Mouse (Mus musculus): ENCODE measurements around the gene Racgap1. TPM values are rescaled to one million over a fixed set of nuclear protein-coding genes. Genes with fewer than 3 reads are reported as not detected.

Gene Racgap1
- polyA plus RNA-seq, 1 experiment from 2014 or later = 178 TPM

DNA sequence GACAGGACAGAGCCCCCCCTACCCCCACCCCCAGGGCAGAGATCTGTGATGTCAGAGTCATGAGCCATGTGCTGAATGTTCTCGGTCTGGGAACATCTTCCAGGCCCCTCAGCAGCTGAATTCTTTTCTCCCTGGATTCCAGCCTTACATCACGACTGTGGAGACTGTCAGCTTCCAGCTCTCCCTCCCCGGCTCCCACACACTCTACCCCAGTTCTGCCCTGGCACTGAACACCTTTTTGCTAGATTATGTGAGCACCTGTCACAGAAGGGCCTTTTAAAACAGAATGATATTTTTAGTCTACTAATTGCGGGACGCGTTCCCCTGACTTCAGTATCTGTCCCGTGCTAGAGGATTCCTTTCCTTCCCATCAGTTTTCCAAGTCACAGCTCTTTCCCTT lies 39.9 kb downstream of the Racgap1 start:
- Histone ChIP-seq H3K36me3 (ENCODE audit: control insufficient read depth, insufficient read depth, low read length) (no peaks in the 10 kb centered on the region), H3K9me3 (ENCODE audit: control insufficient read depth, low read length) (peaks cover 2% of the 10 kb centered on the region; the same call in 1 of the 2 replicates), H3K4me1 (replicated peaks; ENCODE audit: control insufficient read depth, insufficient read depth, low read length) (peaks cover 16% of the 10 kb centered on the region), H3K4me3 (ENCODE audit: low read length) (no peak overlapping the region), H3K4me2 (ENCODE audit: low read depth, low read length) (no peak overlapping the region), H3K27ac (ENCODE audit: low read length) (no peak overlapping the region), H3K27me3 (ENCODE audit: control insufficient read depth, insufficient read depth, low read depth, low read length) (no peaks in the 10 kb centered on the region; the same call in 1 of the 2 replicates), H3K9ac (ENCODE audit: low read length) (no peak overlapping the region)
- WGBS = 59% methylated on average over 7 of the region's 7 CpGs
- ATAC-seq (ENCODE audit: low read depth) = no peak

- WGBS = 70% methylated on average over 13 of the region's 13 CpGs
- no peaks in the 10 kb centered on the region for H3K36me3 ChIP-seq (ENCODE audit: control insufficient read depth, insufficient read depth, low read length)
Observed at GRCm38 (mm10) chr15:99608382-99609125, 42.9 kb downstream of the Racgap1 start.

DNA sequence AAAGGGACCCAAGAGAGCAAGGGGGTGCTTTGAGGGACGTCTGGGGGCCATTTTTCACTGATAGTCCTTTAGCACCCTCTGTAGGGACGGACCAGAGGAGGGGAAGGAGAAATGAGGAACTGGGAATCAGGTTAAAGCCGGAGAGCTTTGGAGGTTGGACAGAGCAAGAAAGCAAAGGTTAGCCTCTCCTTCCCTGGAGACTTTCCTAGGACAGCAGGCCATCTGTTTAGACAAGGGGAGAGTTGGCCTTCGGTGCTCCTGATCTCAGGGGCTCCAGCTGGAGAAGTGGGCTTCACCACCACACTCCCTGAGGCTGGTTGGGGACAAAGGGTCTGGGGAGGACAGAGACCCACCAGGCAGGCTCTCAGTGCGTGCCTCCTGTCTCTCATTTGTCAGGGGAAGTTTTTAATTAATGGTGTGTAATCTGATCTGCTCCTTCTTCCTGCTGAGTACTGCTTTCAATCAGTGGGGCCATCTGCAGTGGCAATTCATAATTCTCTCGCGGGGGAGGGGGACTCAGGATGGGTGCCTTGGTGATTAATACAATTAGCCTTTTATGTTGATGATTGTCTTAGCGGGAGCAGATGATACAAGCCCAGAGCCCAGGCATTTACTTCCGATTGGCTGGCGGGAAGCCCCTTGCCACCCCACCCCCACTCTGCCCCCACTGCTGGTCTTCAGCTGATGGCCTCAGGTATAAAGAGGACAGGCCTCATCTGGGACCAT lies 43.9 kb downstream of the Racgap1 start:
- Histone ChIP-seq H3K9me3 (ENCODE audit: control insufficient read depth, low read length) (peaks cover 1% of the 10 kb centered on the region; the same call in 1 of the 2 replicates), H3K9ac (ENCODE audit: low read length) (no peak overlapping the region), H3K4me2 (ENCODE audit: low read depth, low read length) (no peak overlapping the region), H3K27me3 (ENCODE audit: control insufficient read depth, insufficient read depth, low read depth, low read length) (no peaks in the 10 kb centered on the region; the same call in 1 of the 2 replicates), H3K4me3 (ENCODE audit: low read length) (no peak overlapping the region), H3K36me3 (ENCODE audit: control insufficient read depth, insufficient read depth, low read length) (no peaks in the 10 kb centered on the region), H3K4me1 (replicated peaks; ENCODE audit: control insufficient read depth, insufficient read depth, low read length) (peaks cover 2% of the 10 kb centered on the region; the same call in 1 of the 2 replicates), H3K27ac (ENCODE audit: low read length) (no peak overlapping the region)
- 27% methylated on average over 10 of the region's 10 CpGs for WGBS
- ATAC-seq (ENCODE audit: low read depth) = no peak

More at GRCm38 (mm10) chr15:99608382-99609125, 42.9 kb downstream of the Racgap1 start:
- Histone ChIP-seq H3K4me2 (ENCODE audit: low read depth, low read length) (no peak overlapping the region), H3K4me1 (replicated peaks; ENCODE audit: control insufficient read depth, insufficient read depth, low read length) (peaks cover 2% of the 10 kb centered on the region; the same call in 1 of the 2 replicates), H3K27ac (ENCODE audit: low read length) (no peak overlapping the region), H3K4me3 (ENCODE audit: low read length) (no peak overlapping the region), H3K9ac (ENCODE audit: low read length) (no peak overlapping the region), H3K9me3 (ENCODE audit: control insufficient read depth, low read length) (peaks cover 2% of the 10 kb centered on the region; the same call in 1 of the 2 replicates), H3K27me3 (ENCODE audit: control insufficient read depth, insufficient read depth, low read depth, low read length) (no peaks in the 10 kb centered on the region; the same call in 1 of the 2 replicates)
- no peak for ATAC-seq (ENCODE audit: low read depth)

DNA sequence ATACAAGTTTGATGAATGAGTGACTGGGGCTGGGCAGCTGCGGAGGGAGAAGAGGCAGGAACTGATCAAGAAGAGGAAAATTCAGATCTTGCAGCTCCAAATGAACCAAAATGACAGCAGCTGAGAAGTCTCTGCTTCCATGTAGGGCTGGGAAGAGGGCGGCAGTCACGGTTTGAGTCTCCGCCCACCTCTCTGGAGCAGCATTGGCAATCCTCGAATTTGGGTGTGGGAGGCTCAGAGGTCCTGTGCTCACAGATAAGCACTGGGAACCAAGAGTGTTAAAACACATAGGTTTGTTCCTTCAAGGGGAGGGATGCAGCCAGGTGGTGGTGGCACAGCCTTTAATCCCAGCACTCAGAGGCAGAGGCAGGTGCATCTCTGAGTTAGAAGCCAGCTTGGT lies 44.9 kb downstream of the Racgap1 start:
- H3K27me3 ChIP-seq (ENCODE audit: control insufficient read depth, insufficient read depth, low read depth, low read length) = no peaks in the 10 kb centered on the region; the same call in 1 of the 2 replicates
- no peak overlapping the region for H3K4me2 ChIP-seq (ENCODE audit: low read depth, low read length)
- no peak overlapping the region for H3K9ac ChIP-seq (ENCODE audit: low read length)
- 0 out of 2 replicates have a peak, but pooled peaks have one; percentile 32 for ATAC-seq (ENCODE audit: low read depth)
- no peaks in the 10 kb centered on the region for H3K36me3 ChIP-seq (ENCODE audit: control insufficient read depth, insufficient read depth, low read length)
- no peak overlapping the region for H3K27ac ChIP-seq (ENCODE audit: low read length)
- H3K9me3 ChIP-seq (ENCODE audit: control insufficient read depth, low read length) = no peaks in the 10 kb centered on the region
- peaks cover 2% of the 10 kb centered on the region; the same call in 1 of the 2 replicates for H3K4me1 ChIP-seq (replicated peaks; ENCODE audit: control insufficient read depth, insufficient read depth, low read length)
- no peak overlapping the region for H3K4me3 ChIP-seq (ENCODE audit: low read length)
- 26% methylated on average over 5 of the region's 5 CpGs for WGBS

GRCm38 (mm10) chr15:99605595-99605994 lies 45.9 kb downstream of the Racgap1 start:
- Histone ChIP-seq H3K27ac (ENCODE audit: low read length) (no peak overlapping the region), H3K27me3 (ENCODE audit: control insufficient read depth, insufficient read depth, low read depth, low read length) (peaks cover 2% of the 10 kb centered on the region; the same call in 1 of the 2 replicates), H3K4me2 (ENCODE audit: low read depth, low read length) (no peak overlapping the region), H3K4me3 (ENCODE audit: low read length) (no peak overlapping the region), H3K4me1 (replicated peaks; ENCODE audit: control insufficient read depth, insufficient read depth, low read length) (peaks cover 2% of the 10 kb centered on the region; the same call in 1 of the 2 replicates), H3K9ac (ENCODE audit: low read length) (no peak overlapping the region), H3K36me3 (ENCODE audit: control insufficient read depth, insufficient read depth, low read length) (no peaks in the 10 kb centered on the region), H3K9me3 (ENCODE audit: control insufficient read depth, low read length) (no peaks in the 10 kb centered on the region)
- 66% methylated on average over 3 of the region's 3 CpGs for WGBS
- no peak for ATAC-seq (ENCODE audit: low read depth)

DNA sequence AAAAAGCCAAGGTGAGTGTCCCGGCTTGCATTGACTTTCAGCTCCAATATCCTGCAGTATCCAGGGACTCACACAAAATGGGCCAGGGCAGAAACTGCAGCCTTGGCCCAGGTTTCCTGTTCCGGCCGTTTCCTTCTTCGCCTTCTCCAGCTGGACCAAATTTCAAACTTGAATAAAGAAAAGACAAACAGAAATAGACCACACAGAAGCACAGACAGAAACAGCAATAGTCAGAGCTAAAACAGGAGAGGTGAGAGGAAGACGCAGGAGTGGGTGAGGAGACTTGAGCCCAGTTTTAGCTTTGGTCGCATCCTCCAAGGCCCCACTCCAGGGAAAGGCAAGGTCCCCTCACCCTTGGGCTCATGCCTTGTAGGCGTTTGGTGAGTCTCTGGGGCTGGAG lies 48.2 kb downstream of the Racgap1 start:
- Histone ChIP-seq H3K4me2 (ENCODE audit: low read depth, low read length) (no peak overlapping the region), H3K36me3 (ENCODE audit: control insufficient read depth, insufficient read depth, low read length) (no peaks in the 10 kb centered on the region), H3K9me3 (ENCODE audit: control insufficient read depth, low read length) (no peaks in the 10 kb centered on the region), H3K4me1 (replicated peaks; ENCODE audit: control insufficient read depth, insufficient read depth, low read length) (peaks cover 2% of the 10 kb centered on the region; the same call in 1 of the 2 replicates), H3K27ac (ENCODE audit: low read length) (no peak overlapping the region), H3K9ac (ENCODE audit: low read length) (no peak overlapping the region), H3K27me3 (ENCODE audit: control insufficient read depth, insufficient read depth, low read depth, low read length) (peaks cover 11% of the 10 kb centered on the region; the same call in 1 of the 2 replicates), H3K4me3 (ENCODE audit: low read length) (no peak overlapping the region)
- ATAC-seq (ENCODE audit: low read depth) = no peak
- whole genome bisulfite sequencing = 71% methylated on average over 7 of the region's 7 CpGs

DNA sequence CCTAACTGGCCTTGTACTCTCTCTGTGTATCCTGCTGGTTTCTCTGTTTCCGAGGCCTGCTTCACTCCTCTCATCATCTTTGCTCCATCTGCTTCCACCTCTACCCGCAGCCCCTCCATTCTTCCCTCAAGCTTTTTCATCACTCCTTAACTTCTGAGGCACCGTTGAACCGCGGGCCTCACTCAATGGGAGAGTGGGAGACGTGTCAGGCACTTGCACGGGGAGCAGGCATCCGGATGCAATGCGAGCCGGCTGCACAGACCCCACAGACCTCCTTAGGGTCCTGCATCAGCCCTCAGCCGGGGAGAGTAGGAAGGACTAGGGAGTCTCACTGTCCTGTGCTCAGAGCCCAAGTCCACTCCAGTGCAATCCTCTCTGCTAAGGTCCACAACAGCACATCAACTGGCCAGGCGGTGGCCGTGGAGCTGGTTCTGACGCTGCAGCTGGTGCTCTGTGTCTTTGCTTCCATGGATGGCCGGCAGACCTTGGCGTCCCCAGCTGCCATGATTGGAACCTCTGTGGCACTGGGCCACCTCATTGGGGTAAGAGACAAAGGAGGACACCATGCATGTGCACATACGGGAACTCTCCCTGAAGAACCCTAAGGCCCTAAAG lies 49.1 kb downstream of the Racgap1 start:
- Histone ChIP-seq H3K4me2 (ENCODE audit: low read depth, low read length) (no peak overlapping the region), H3K4me1 (replicated peaks; ENCODE audit: control insufficient read depth, insufficient read depth, low read length) (peaks cover 2% of the 10 kb centered on the region; the same call in 1 of the 2 replicates), H3K36me3 (ENCODE audit: control insufficient read depth, insufficient read depth, low read length) (no peaks in the 10 kb centered on the region), H3K9ac (ENCODE audit: low read length) (no peak overlapping the region), H3K27ac (ENCODE audit: low read length) (no peak overlapping the region), H3K4me3 (ENCODE audit: low read length) (no peak overlapping the region), H3K9me3 (ENCODE audit: control insufficient read depth, low read length) (no peaks in the 10 kb centered on the region), H3K27me3 (ENCODE audit: control insufficient read depth, insufficient read depth, low read depth, low read length) (peaks cover 13% of the 10 kb centered on the region; the same call in 1 of the 2 replicates)
- 77% methylated on average over 17 of the region's 17 CpGs for WGBS
- ATAC-seq (ENCODE audit: low read depth) = no peak

DNA sequence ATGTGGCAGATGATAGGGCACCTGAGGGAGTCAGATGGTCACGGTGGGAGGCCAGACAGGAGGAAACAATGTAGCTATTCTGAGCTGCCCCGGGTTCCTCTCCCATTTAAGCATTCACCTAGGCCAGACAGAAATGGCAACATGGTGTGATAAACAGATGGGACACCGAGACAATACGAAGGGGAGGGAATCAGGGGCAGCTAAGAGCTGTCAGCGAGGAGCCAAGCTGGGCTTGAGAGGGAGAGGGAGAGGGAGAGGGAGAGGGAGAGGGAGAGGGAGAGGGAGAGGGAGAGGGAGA lies 49.7 kb downstream of the Racgap1 start:
- Histone ChIP-seq H3K4me3 (ENCODE audit: low read length) (no peak overlapping the region), H3K4me2 (ENCODE audit: low read depth, low read length) (no peak overlapping the region), H3K27ac (ENCODE audit: low read length) (no peak overlapping the region), H3K27me3 (ENCODE audit: control insufficient read depth, insufficient read depth, low read depth, low read length) (peaks cover 14% of the 10 kb centered on the region; the same call in 1 of the 2 replicates), H3K4me1 (replicated peaks; ENCODE audit: control insufficient read depth, insufficient read depth, low read length) (peaks cover 2% of the 10 kb centered on the region; the same call in 1 of the 2 replicates), H3K9ac (ENCODE audit: low read length) (no peak overlapping the region), H3K36me3 (ENCODE audit: control insufficient read depth, insufficient read depth, low read length) (no peaks in the 10 kb centered on the region), H3K9me3 (ENCODE audit: control insufficient read depth, low read length) (no peaks in the 10 kb centered on the region)
- 41% methylated on average over 5 of the region's 5 CpGs for WGBS
- ATAC-seq (ENCODE audit: low read depth) = no peak

Data from lung, embryonic 16.5 days (tissue).